Mouse (Mus musculus): ENCODE results near the gene Gan.

Gan gene

DNA sequence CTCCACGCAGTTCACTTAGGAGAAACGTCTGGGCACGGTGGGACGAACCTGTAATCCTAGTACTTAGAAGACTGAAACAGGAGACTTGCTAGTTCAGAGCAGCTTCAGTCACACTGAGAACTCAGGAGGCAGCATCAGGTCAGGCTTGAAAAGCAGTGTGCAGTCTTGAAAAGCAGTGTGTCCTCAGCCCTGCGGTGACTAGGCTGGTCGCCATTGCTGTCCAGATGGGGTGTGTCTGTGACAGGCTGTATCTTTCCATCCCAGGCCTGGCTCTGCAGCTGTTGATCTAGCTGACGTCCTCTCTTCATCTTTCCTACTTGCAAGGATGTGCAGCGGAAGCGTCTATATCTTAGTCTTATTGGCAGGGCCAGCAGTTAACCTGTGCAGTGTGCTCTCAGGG, 42.9 kb downstream of the Gan start:
- DNase-seq (ENCODE audit: low spot score in 2 of 2): no peak

- no peak for DNase-seq (ENCODE audit: low spot score in 2 of 2)
Measured at GRCm38 (mm10) chr8:117201221-117202017, 43.5 kb downstream of the Gan start.

DNA sequence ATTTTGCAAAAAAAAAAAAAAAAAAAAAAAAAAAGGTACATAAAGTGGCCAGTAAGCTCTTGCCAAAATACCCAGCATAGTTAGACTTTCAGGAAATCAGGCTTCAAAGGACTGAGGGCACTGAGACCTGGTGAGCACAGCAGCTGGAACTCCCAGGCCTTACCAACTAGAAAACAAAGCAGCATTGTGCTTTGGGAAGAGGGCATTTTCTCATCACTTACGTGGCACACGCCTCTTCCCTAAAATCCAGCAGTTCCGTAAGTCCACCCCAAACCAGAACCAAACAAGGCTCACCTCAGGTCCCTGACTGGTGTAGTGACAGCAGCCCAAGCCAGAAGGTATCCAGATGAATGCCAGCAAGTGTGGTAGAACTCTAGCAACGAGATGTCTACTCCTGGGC, 45.1 kb downstream of the Gan start:
- no peak for DNase-seq (ENCODE audit: low spot score in 2 of 2)

DNA sequence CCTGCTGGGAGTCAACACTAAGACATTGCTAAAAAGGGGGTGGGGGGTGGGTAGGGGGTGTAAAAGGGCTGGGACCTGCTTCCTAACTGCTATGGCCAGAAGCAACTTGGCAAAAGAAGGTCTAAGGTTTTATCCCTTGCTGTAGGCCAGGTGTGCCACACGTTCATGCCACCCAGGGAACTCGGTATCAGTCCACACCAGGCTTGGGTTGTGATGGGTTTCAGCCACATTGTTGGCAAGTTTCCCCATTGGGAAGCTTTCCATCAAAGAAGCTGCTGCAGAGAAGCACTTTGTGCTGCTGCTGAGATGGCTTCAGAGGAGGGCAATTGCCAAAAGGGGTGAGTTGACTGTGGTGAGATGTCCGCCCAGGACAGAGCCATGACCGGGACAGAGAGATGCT, 47.9 kb downstream of the Gan start:
- no peak for DNase-seq (ENCODE audit: low spot score in 2 of 2)

DNA sequence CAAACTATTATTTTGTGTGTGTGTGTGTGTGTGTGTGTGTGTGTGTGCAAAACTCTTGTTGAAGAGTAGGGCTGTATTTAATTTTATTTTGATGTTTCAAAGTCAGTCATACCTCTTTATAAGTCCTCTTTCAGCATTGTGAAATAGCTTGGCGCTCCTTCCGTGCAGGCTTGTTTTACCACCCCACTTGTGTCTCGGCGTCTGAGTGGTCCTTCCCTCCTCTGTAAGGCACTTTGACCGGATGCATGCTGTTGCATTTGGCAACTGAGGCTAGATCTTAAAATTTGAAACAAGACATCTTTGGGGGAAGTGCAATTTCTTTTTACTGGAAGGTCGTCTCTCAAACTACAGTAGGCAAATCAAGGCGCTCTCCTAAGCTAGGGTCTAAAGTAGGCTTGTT, 48.7 kb downstream of the Gan start:
- DNase-seq (ENCODE audit: low spot score in 2 of 2): no peak

- DNase-seq (ENCODE audit: low spot score in 2 of 2): no peak
Measured at GRCm38 (mm10) chr8:117209150-117209549, 51.2 kb downstream of the Gan start.

GRCm38 (mm10) chr8:117212100-117212499, 54.2 kb downstream of the Gan start:
- no peak for DNase-seq (ENCODE audit: low spot score in 2 of 2)

- no peak for DNase-seq (ENCODE audit: low spot score in 2 of 2)
Measured at GRCm38 (mm10) chr8:117217724-117218123, 59.8 kb downstream of the Gan start.

- DNase-seq (ENCODE audit: low spot score in 2 of 2): no peak
Measured at GRCm38 (mm10) chr8:117222396-117222795, 64.5 kb downstream of the Gan start.

GRCm38 (mm10) chr8:117224630-117225029, 66.7 kb downstream of the Gan start:
- DNase-seq (ENCODE audit: low spot score in 2 of 2): peak; percentile 90 to 92

DNA sequence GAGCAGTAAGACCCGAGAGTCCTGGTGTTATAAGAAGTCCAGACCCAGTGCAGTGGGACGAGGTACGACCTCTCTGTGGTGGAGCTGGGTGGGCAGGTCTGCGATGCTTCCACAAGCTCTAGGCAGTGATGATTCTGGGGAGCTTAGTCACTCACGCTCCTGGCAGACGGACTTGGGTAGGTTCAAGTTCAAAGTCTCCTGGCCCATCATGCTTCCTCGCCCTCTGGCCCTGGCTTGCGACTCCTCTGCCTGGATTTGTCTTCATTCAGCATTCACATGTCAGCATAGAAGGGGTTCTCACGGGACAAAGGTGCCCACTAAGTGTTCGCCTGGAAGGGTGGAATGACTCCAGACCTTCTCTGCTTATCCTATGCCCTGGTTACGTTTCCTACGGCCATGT, 68.4 kb downstream of the Gan start:
- DNase-seq (ENCODE audit: low spot score in 2 of 2): no peak

GRCm38 (mm10) chr8:117227339-117227738, 69.4 kb downstream of the Gan start:
- DNase-seq (ENCODE audit: low spot score in 2 of 2): no peak

DNA sequence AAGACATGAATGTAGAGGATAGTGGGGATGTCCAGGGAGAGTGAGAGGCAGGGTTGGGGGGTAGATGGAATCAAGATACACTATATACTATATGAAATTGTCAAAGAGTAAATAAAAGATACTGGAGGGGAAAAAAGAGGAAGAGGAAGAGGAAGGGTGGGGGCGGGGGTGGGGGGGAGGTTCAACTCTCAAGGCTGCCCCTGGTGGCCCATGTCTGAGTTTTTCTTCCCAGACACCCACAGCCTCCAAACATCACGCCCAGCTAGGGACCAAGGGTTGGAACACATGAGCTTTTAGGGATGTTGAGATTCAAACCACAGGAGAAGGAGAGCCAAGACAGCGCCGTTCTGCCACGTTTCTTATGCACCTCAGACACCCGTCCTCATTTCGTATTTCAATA, 75.3 kb downstream of the Gan start:
- DNase-seq (ENCODE audit: low spot score in 2 of 2): no peak

- no peak for DNase-seq (ENCODE audit: low spot score in 2 of 2)
Measured at GRCm38 (mm10) chr8:117236531-117236930, 78.6 kb downstream of the Gan start.

DNA sequence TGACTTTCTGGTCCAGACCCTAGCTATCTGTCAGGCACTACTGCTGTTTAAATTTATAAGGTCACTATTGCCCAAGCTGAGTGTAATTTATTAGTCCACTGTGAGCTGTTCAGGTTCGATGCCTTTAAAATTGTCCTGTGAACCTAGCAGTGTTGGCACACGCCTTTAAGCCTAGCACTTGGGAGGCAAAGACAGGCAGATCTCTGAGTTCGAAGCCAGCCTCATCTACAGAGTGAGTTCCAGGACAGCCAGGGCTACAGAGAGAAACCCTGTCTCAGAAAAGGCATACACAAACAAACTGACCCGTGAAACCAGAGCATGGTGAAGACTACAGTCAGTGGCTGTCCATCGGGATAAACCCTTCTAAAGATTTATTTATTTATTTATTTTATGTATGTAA, 82.4 kb downstream of the Gan start:
- no peak for DNase-seq (ENCODE audit: low spot score in 2 of 2)

GRCm38 (mm10) chr8:117240841-117241494, 83.0 kb downstream of the Gan start:
- DNase-seq (ENCODE audit: low spot score in 2 of 2): no peak

DNA sequence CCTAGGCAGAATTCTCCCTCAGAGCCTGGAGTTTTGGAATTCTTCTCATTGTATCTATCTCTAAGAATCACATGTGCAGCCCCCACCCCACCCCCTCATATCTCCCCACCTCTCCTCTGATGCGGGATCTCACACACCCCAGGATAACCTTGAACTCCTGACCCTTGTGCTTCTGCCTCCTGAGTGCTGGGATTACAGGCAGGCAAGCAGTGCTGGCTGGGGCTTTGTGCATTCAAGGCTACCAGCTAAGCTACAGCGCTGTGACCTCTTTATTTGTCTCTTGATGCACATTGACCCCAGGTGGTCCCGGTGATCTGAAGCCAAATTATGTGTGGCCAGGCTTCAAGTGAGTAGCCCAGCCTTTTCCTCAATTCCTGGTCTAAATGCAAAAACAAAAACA, 83.9 kb downstream of the Gan start:
- DNase-seq (ENCODE audit: low spot score in 2 of 2): no peak

DNA sequence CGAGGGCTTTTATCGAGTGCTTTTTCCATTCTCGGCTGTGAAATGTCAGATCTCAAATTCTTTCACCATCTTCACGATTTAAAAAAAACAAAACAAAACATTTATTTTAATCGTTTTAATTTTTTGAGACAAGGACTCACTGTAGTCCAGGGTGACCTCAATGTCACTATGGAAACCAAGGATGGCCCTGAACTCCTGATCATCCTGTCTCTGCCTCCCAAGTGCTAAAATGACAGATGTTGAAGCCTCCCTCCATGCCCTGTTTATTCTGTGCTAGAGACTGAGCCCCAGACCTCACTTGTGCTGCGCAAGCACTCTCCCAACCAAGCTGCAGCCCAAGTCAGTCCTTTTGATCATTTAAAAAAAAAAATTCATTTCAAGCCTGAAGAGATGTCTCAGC, 84.4 kb downstream of the Gan start:
- no peak for DNase-seq (ENCODE audit: low spot score in 2 of 2)

DNA sequence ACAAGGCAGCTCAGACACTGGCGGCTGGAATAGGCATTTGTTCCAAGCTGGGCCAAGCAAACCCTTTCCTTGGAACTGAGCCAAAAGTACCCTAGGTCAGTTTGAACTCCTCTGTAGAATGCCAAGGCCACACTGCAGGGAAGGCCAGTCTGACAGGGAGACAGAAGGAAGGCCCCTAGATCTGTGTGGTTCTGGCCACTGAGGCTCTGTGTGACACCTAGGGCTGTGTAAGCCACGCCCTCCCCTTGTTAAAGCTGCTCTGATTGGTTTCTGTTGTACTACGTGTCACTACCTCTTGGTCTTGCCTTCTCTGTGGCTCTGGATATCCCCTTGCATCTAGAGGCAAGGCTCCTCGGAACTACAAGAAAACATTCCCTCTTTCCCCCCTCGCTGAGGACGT, 86.7 kb downstream of the Gan start:
- no peak for DNase-seq (ENCODE audit: low spot score in 2 of 2)

GRCm38 (mm10) chr8:117248341-117248740, 90.4 kb downstream of the Gan start:
- no peak for DNase-seq (ENCODE audit: low spot score in 2 of 2)

- DNase-seq (ENCODE audit: low spot score in 2 of 2): no peak
Measured at GRCm38 (mm10) chr8:117251086-117251681, 93.2 kb downstream of the Gan start.

GRCm38 (mm10) chr8:117252650-117253049, 94.7 kb downstream of the Gan start:
- DNase-seq (ENCODE audit: low spot score in 2 of 2): no peak
